Mouse (Mus musculus): ENCODE data around the gene Cphx1. TPM values are rescaled to one million over a fixed set of nuclear protein-coding genes. Genes with fewer than 3 reads are reported as not detected.
"Not testable (repeated sequence)": the region's sequence is repeated elsewhere in the genome, so short reads cannot be mapped to it uniquely, and the experiment has no call there.

Gene Cphx1
- not detected in 2 replicates for polyA plus RNA-seq (2012; rRNA removed)

GRCm38 (mm10) chr14:25938004-25938403 is at the start of gene Cphx1:
TSS of gene Cphx1 (plus strand) at chr14:25938304.
- DNase-seq (ENCODE audit: low spot score) = not testable (repeated sequence)

GRCm38 (mm10) chr14:25894566-25894965 is 43.5 kb upstream of the Cphx1 start:
- not testable (repeated sequence) for DNase-seq (ENCODE audit: low spot score)

- not testable (repeated sequence) for DNase-seq (ENCODE audit: low spot score)
These were observed 42.4 kb upstream of the Cphx1 start for GRCm38 (mm10) chr14:25895686-25896085.

- DNase-seq (ENCODE audit: low spot score) = not testable (repeated sequence)
These were observed 35.1 kb upstream of the Cphx1 start, which contains the start of gene Plac9a for GRCm38 (mm10) chr14:25903000-25903399. TSS of gene Plac9a (minus strand) at chr14:25903100.

GRCm38 (mm10) chr14:25905243-25905642 is 32.9 kb upstream of the Cphx1 start:
- not testable (repeated sequence) for DNase-seq (ENCODE audit: low spot score)

- DNase-seq (ENCODE audit: low spot score) = not testable (repeated sequence)
These were observed 30.8 kb upstream of the Cphx1 start for GRCm38 (mm10) chr14:25907272-25907671.

- not testable (repeated sequence) for DNase-seq (ENCODE audit: low spot score)
These were observed 29.1 kb upstream of the Cphx1 start for GRCm38 (mm10) chr14:25908976-25909375.

- DNase-seq (ENCODE audit: low spot score) = not testable (repeated sequence)
These were observed 19.5 kb upstream of the Cphx1 start for GRCm38 (mm10) chr14:25918427-25919170.

GRCm38 (mm10) chr14:25926814-25927561 is 11.1 kb upstream of the Cphx1 start:
- DNase-seq (ENCODE audit: low spot score) = not testable (repeated sequence)

- not testable (repeated sequence) for DNase-seq (ENCODE audit: low spot score)
These were observed 10.6 kb upstream of the Cphx1 start, which contains the start of gene Tmem254a for GRCm38 (mm10) chr14:25927562-25927881. TSS of gene Tmem254a (minus strand) at chr14:25927672.

- not testable (repeated sequence) for DNase-seq (ENCODE audit: low spot score)
These were observed 1.1 kb upstream of the Cphx1 start for GRCm38 (mm10) chr14:25936867-25937630.

- not testable (repeated sequence) for DNase-seq (ENCODE audit: low spot score)
These were observed 19.8 kb downstream of the Cphx1 start for GRCm38 (mm10) chr14:25957861-25958260.

- DNase-seq (ENCODE audit: low spot score) = not testable (repeated sequence)
These were observed 40.5 kb downstream of the Cphx1 start, which contains the start of gene Duxbl1 for GRCm38 (mm10) chr14:25978371-25979241. TSS of gene Duxbl1 (plus strand) at chr14:25978577.

- DNase-seq (ENCODE audit: low spot score) = not testable (repeated sequence)
These were observed 41.3 kb downstream of the Cphx1 start for GRCm38 (mm10) chr14:25979242-25979941.

- not testable (repeated sequence) for DNase-seq (ENCODE audit: low spot score)
These were observed 43.8 kb downstream of the Cphx1 start for GRCm38 (mm10) chr14:25981880-25982279.

Other genes starting within 250 kb of the Cphx1 start
- gene Ppif, start 244.2 kb upstream of the Cphx1 start, polyA plus RNA-seq (2012; rRNA removed) = 21.2 and 27.2 TPM in 2 replicates
- gene Zcchc24, start 169.3 kb upstream of the Cphx1 start, polyA plus RNA-seq (2012; rRNA removed) = 62.1 and 79.7 TPM in 2 replicates
- gene Anxa11, start 96.1 kb upstream of the Cphx1 start, polyA plus RNA-seq (2012; rRNA removed) = 65.5 and 84.4 TPM in 2 replicates
- 6.9 and 8.5 TPM in 2 replicates for gene Plac9a, start 35.2 kb upstream of the Cphx1 start, polyA plus RNA-seq (2012; rRNA removed)
- 3.4 and 5.7 TPM in 2 replicates for gene Tmem254a, start 10.6 kb upstream of the Cphx1 start, polyA plus RNA-seq (2012; rRNA removed)
- gene Duxbl1, start 40.3 kb downstream of the Cphx1 start, polyA plus RNA-seq (2012; rRNA removed) = 1.7 and 2.4 TPM in 2 replicates
- 165 and 279 TPM in 2 replicates for gene Gm9780, start 104.4 kb downstream of the Cphx1 start, polyA plus RNA-seq (2012; rRNA removed)
- 16.9 and 24.6 TPM in 2 replicates for gene Tmem254c, start 129.1 kb downstream of the Cphx1 start, polyA plus RNA-seq (2012; rRNA removed)
- gene Cphx2, start 143.2 kb downstream of the Cphx1 start, polyA plus RNA-seq (2012; rRNA removed) = not detected in 2 replicates
- not detected in 2 replicates for gene Cphx3, start 144.0 kb downstream of the Cphx1 start, polyA plus RNA-seq (2012; rRNA removed)
- gene Duxbl2, start 180.0 kb downstream of the Cphx1 start, polyA plus RNA-seq (2012; rRNA removed) = 0.25 TPM in 1 of 2 replicates, not detected in the other
- 92.7 and 96.0 TPM in 2 replicates for gene Plac9b, start 244.2 kb downstream of the Cphx1 start, polyA plus RNA-seq (2012; rRNA removed)

Measured in urinary bladder, adult 2 months (tissue).